In genomic region chr2:170945401-170946105, GRCm38 (mm10) we compare ENCODE assay signal across 13 mouse cellular contexts.
DNase-seq lines count a peak whose midpoint lies in the region; ATAC-seq and TF ChIP-seq lines count a peak whose summit lies in the region.
"Had no signal": no experiment of that assay in that cellular context is flagged by ENCODE, and none has a peak within 500 bp of the region (broad histone marks: within the 10 kb centered on the region; RNA-seq: fewer than 3 reads in every experiment).

No protein-coding gene starts in this region.

- H3K4me3 ChIP-seq in forebrain, embryonic 15.5 days = no peak overlapping the region
- H3K4me3 ChIP-seq in forebrain, embryonic 10.5 days = no peak overlapping the region
- H3K4me3 ChIP-seq in limb, embryonic 12.5 days (replicated peaks) = no peak overlapping the region
- no peak overlapping the region for H3K4me3 ChIP-seq in limb, embryonic 10.5 days
- H3K4me3 ChIP-seq in forebrain, postnatal 0 days (ENCODE audit: low read depth, low read length) = no peak overlapping the region
- H3K4me3 ChIP-seq: embryonic facial prominence, embryonic 12.5 days; liver, embryonic 12.5 days; lung, embryonic 15.5 days; myocyte had no signal

- peak overlapping the region; percentile 21 for H3K4me2 ChIP-seq in forebrain, embryonic 15.5 days (replicated peaks)
- H3K4me2 ChIP-seq in limb, embryonic 12.5 days = 0 out of 2 replicates have a peak overlapping the region, but pooled peaks have one; percentile 4
- peak overlapping the region; percentile 38 for H3K4me2 ChIP-seq in forebrain, postnatal 0 days (ENCODE audit: low read depth)
- H3K4me2 ChIP-seq: embryonic facial prominence, embryonic 12.5 days; liver, embryonic 12.5 days; lung, embryonic 15.5 days had no signal

- TF ChIP-seq POLR2A in brain, embryonic 14.5 days (IDR thresholded peaks at IDR 0.05; ENCODE audit: borderline replicate concordance, extremely low read depth, insufficient read depth, insufficient read length, poor library complexity, severe bottlenecking) = no peak

- ATAC-seq in forebrain, embryonic 15.5 days (replicated peaks) = 0 out of 2 replicates have a peak, but pooled peaks have one; percentile 38
- ATAC-seq in limb, embryonic 12.5 days (ENCODE audit: insufficient number of reproducible peaks, insufficient read depth, low FRiP score, low TSS enrichment, low read depth) = no peak
- ATAC-seq in forebrain, postnatal 0 days = peak; percentile 50; the same call in 1 of the 2 replicates
- no peak for ATAC-seq in erythroblast, adult 5-6 weeks (replicated peaks; ENCODE audit: low FRiP score, poor library complexity, severe bottlenecking)
- ATAC-seq: liver, embryonic 12.5 days had no signal

- no peaks in the 10 kb centered on the region for H3K9me3 ChIP-seq in forebrain, embryonic 15.5 days
- no peaks in the 10 kb centered on the region for H3K9me3 ChIP-seq in forebrain, embryonic 10.5 days
- no peaks in the 10 kb centered on the region for H3K9me3 ChIP-seq in limb, embryonic 12.5 days
- H3K9me3 ChIP-seq in limb, embryonic 10.5 days (replicated peaks) = no peaks in the 10 kb centered on the region
- no peaks in the 10 kb centered on the region for H3K9me3 ChIP-seq in forebrain, postnatal 0 days (ENCODE audit: low read length)
- H3K9me3 ChIP-seq: embryonic facial prominence, embryonic 12.5 days; lung, embryonic 15.5 days had no signal

- H3K4me1 ChIP-seq in forebrain, embryonic 15.5 days = peaks cover 12% of the 10 kb centered on the region
- peaks cover 3% of the 10 kb centered on the region; the same call in 1 of the 2 replicates for H3K4me1 ChIP-seq in forebrain, embryonic 10.5 days
- peaks cover 8% of the 10 kb centered on the region; the same call in 1 of the 2 replicates for H3K4me1 ChIP-seq in limb, embryonic 12.5 days (replicated peaks)
- peaks cover 11% of the 10 kb centered on the region; the same call in 1 of the 2 replicates for H3K4me1 ChIP-seq in limb, embryonic 10.5 days
- H3K4me1 ChIP-seq in forebrain, postnatal 0 days (ENCODE audit: insufficient read depth) = no peaks in the 10 kb centered on the region
- H3K4me1 ChIP-seq: embryonic facial prominence, embryonic 12.5 days; liver, embryonic 12.5 days; lung, embryonic 15.5 days had no signal

- no peak for TF ChIP-seq CTCF in brain, embryonic 14.5 days (IDR thresholded peaks at IDR 0.05; ENCODE audit: borderline replicate concordance, extremely low read depth, insufficient read depth, insufficient read length)
- TF ChIP-seq CTCF in forebrain, postnatal 0 days (IDR thresholded peaks at IDR 0.05; ENCODE audit: low read depth) = no peak

- WGBS in forebrain, embryonic 15.5 days = 48% methylated on average over 16 of the region's 16 CpGs
- WGBS in forebrain, embryonic 10.5 days = 94% methylated on average over 16 of the region's 16 CpGs
- 82% methylated on average over 16 of the region's 16 CpGs for WGBS in limb, embryonic 12.5 days
- WGBS in limb, embryonic 10.5 days = 88% methylated on average over 16 of the region's 16 CpGs
- WGBS in forebrain, postnatal 0 days = 32% methylated on average over 16 of the region's 16 CpGs

- H3K27ac ChIP-seq in forebrain, embryonic 15.5 days (replicated peaks) = 0 out of 2 replicates have a peak overlapping the region, but pooled peaks have one; percentile 11
- H3K27ac ChIP-seq in forebrain, embryonic 10.5 days = no peak overlapping the region
- H3K27ac ChIP-seq in limb, embryonic 12.5 days = no peak overlapping the region
- no peak overlapping the region for H3K27ac ChIP-seq in limb, embryonic 10.5 days
- no peak overlapping the region for H3K27ac ChIP-seq in forebrain, postnatal 0 days (ENCODE audit: low read depth, low read length)
- H3K27ac ChIP-seq: embryonic facial prominence, embryonic 12.5 days; liver, embryonic 12.5 days; lung, embryonic 15.5 days had no signal

- DNase-seq in forebrain, embryonic 10.5 days (ENCODE audit: extremely low spot score, low spot score) = no peak
- DNase-seq in limb, embryonic 10.5 days (ENCODE audit: low spot score) = no peak
- DNase-seq in brain, embryonic 14.5 days (ENCODE audit: low read depth) = peak; percentile 71
- DNase-seq in forebrain, postnatal 0 days = peak; percentile 35
- DNase-seq: thymus, adult 2 months had no signal

- no peak overlapping the region for H3K9ac ChIP-seq in forebrain, embryonic 15.5 days (replicated peaks)
- no peak overlapping the region for H3K9ac ChIP-seq in limb, embryonic 12.5 days (replicated peaks)
- peak overlapping the region; percentile 31; the same call in 1 of the 2 replicates for H3K9ac ChIP-seq in forebrain, postnatal 0 days
- H3K9ac ChIP-seq: embryonic facial prominence, embryonic 12.5 days; liver, embryonic 12.5 days; lung, embryonic 15.5 days had no signal

- no peaks in the 10 kb centered on the region for H3K36me3 ChIP-seq in forebrain, embryonic 15.5 days
- H3K36me3 ChIP-seq in forebrain, embryonic 10.5 days (replicated peaks) = no peaks in the 10 kb centered on the region
- no peaks in the 10 kb centered on the region for H3K36me3 ChIP-seq in limb, embryonic 12.5 days
- no peaks in the 10 kb centered on the region for H3K36me3 ChIP-seq in limb, embryonic 10.5 days
- H3K36me3 ChIP-seq in forebrain, postnatal 0 days (ENCODE audit: insufficient read depth) = no peaks in the 10 kb centered on the region
- H3K36me3 ChIP-seq: embryonic facial prominence, embryonic 12.5 days; G1E; liver, embryonic 12.5 days; lung, embryonic 15.5 days had no signal

- H3K27me3 ChIP-seq in forebrain, embryonic 15.5 days = no peaks in the 10 kb centered on the region
- H3K27me3 ChIP-seq in forebrain, embryonic 10.5 days (ENCODE audit: poor library complexity, severe bottlenecking) = no peaks in the 10 kb centered on the region
- H3K27me3 ChIP-seq in limb, embryonic 12.5 days = no peaks in the 10 kb centered on the region
- H3K27me3 ChIP-seq in limb, embryonic 10.5 days (ENCODE audit: low read depth, poor library complexity, severe bottlenecking) = no peaks in the 10 kb centered on the region
- no peaks in the 10 kb centered on the region for H3K27me3 ChIP-seq in forebrain, postnatal 0 days (ENCODE audit: insufficient read depth, low read length)
- H3K27me3 ChIP-seq: embryonic facial prominence, embryonic 12.5 days; liver, embryonic 12.5 days; lung, embryonic 15.5 days had no signal

Comparison
In these comparisons a context has a peak if more than half of its experiments do, and no peak if none do; other contexts are left out.
1. DNase-seq: peak in brain, embryonic 14.5 days (single experiment) and forebrain, postnatal 0 days (single experiment); none in forebrain, embryonic 10.5 days (single experiment) and limb, embryonic 10.5 days (single experiment).
2. ATAC-seq: peak in forebrain, embryonic 15.5 days (single experiment) and forebrain, postnatal 0 days (single experiment); none in limb, embryonic 12.5 days (single experiment) and erythroblast, adult 5-6 weeks (single experiment).
3. Peak in every context shown above with its lines, with median percentiles within 50 percentile points of each other: H3K4me2 ChIP-seq.